Mouse (Mus musculus) liver, embryonic 11.5 days (tissue): ENCODE measurements around the gene Aloxe3. TPM values are rescaled to one million over a fixed set of nuclear protein-coding genes. Genes with fewer than 3 reads are reported as not detected.
A peak's percentile ranks its signal among the peaks of the same experiment; 100 is the strongest.

Source experiments
- ATAC-seq: fragments of 200-750 bp; cut with Nextera tagmentation; replicated peaks from 2 replicates; pipeline ENCODE4 v1.8.0; 2017; ENCODE audit warnings: moderate number of reproducible peaks, mild to moderate bottlenecking, moderate TSS enrichment, moderate library complexity; ENCODE audit not compliant: low FRiP score
- DNase-seq: peaks from one replicate; pipeline ENCODE4 v3.0.0-alpha.2; 2017; ENCODE audit warnings: low spot score
- H3K27ac ChIP-seq: fragments of 300-500 bp; sonication (generic); 2 replicates; pipeline ENCODE4 v1.5.1; 2014; ENCODE audit warnings: mild to moderate bottlenecking, low read depth, low read length, control low read depth
- H3K27me3 ChIP-seq: fragments of 300-500 bp; sonication (generic); replicated peaks from 2 replicates; pipeline ENCODE4 v1.6.1; 2014; ENCODE audit warnings: low read length, mixed read lengths; ENCODE audit not compliant: control insufficient read depth, insufficient read depth
- H3K36me3 ChIP-seq: fragments of 300-500 bp; sonication (generic); 2 replicates; pipeline ENCODE4 v1.6.1; 2014; ENCODE audit warnings: mild to moderate bottlenecking, low read length, moderate library complexity, mixed read lengths; ENCODE audit not compliant: control insufficient read depth, insufficient read depth
- H3K4me1 ChIP-seq: fragments of 300-500 bp; sonication (generic); replicated peaks from 2 replicates; pipeline ENCODE4 v1.6.1; 2014; ENCODE audit warnings: low read length, mixed read lengths; ENCODE audit not compliant: control insufficient read depth, insufficient read depth
- H3K4me2 ChIP-seq: fragments of 300-500 bp; sonication (generic); 2 replicates; pipeline ENCODE4 v1.6.1; 2014; ENCODE audit warnings: mild to moderate bottlenecking, control low read depth, moderate library complexity
- H3K4me3 ChIP-seq: fragments of 300-500 bp; sonication (generic); 2 replicates; pipeline ENCODE4 v1.5.1; 2014; ENCODE audit warnings: low read depth, low read length, control low read depth
- H3K9ac ChIP-seq: fragments of 300-500 bp; sonication (generic); 2 replicates; pipeline ENCODE4 v1.6.1; 2014; ENCODE audit warnings: low read depth, low read length, control low read depth
- H3K9me3 ChIP-seq: fragments of 300-500 bp; sonication (generic); 2 replicates; pipeline ENCODE4 v1.6.1; 2016; ENCODE audit warnings: low read length, inconsistent platforms, mixed read lengths; ENCODE audit not compliant: control insufficient read depth
- WGBS: fragments of 180-500 bp; shearing (Covaris S2); extraction: QIAGEN DNeasy Blood & Tissue Kit; methylation state at CpG from one replicate; pipeline ENCODE4 v1.1.7; 2014; 5-methylcytosine and 5-hydroxymethylcytosine counted together
- polyA plus RNA-seq: library from polyadenylated mRNA; unstranded; fragments of >200 nt; fragmentation: Nextera tagmentation; extraction: Ambion mirVana; gene quantifications from 2 replicates; pipeline ENCODE4 v1.2.1, GENCODE M21; 2014

Gene Aloxe3
- polyA plus RNA-seq, 1 experiment from 2014 or later: not detected

DNA sequence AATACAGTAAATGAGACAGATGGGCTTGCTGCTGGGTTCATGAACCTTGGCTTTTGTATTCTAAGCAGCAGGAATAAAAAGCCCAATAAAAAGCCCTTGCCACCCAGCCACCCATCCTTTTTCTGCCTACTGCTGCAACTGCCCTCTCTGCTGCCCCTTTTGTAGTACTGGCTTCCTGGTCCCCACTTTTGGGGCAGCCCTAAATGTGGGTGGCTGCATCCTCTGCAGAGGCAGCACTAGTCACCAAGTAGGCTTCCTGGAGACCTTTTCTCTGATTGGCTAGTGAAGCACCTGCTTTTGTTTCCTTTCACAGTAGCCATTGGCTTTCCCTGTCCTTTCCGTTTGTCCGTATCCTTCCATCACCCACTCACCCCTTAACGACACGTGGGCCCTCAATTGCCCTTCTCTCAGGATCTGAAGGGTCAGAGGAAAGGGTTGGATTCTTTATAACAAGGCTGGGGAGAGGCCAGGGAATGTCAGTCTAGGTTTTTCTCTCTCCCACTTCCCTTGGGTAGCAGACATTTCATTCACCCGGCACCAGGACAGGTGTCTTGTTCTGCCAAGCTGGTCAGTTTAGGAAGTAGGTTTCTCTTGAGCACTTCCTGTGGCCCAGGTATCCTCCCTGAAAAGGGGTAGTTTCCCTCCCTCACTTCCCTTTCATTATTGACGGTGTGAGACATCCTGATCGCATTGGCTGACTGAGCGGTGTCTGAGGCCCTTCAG lies 27.5 kb upstream of the Aloxe3 start:
- DNase-seq (no peak), ATAC-seq (no peak)
- Histone ChIP-seq H3K36me3 (peaks cover 9% of the 10 kb centered on the region; the same call in 1 of the 2 replicates), H3K27ac (peak overlapping the region; percentile 78), H3K4me1 (peaks cover 46% of the 10 kb centered on the region), H3K4me2 (peak overlapping the region; percentile 99), H3K9me3 (no peaks in the 10 kb centered on the region), H3K4me3 (peak overlapping the region; percentile 63), H3K9ac (peak overlapping the region; percentile 44), H3K27me3 (no peaks in the 10 kb centered on the region)
- 32% methylated on average over 8 of the region's 8 CpGs for WGBS

DNA sequence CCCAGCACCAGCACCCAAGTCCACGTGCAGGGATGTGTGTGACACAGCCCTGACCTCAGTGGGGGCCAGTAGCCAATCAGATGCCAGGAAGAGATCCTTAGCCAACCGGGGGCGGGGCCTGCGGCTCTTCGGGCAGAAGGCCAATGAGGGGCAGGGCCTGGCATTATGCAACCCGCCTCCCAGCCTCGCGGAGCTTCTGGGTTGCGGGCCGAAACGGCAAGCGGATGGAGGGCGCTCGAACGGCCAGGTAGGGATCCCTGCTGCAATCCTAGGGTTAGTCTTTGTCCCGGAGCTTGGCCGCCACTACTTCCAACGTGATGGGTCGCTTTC lies 27.0 kb upstream of the Aloxe3 start:
- H3K4me2 ChIP-seq: peak overlapping the region; percentile 99
- H3K27ac ChIP-seq: peak overlapping the region; percentile 77
- DNase-seq (peak; percentile 89), ATAC-seq (peak; percentile 62)
- peaks cover 10% of the 10 kb centered on the region for H3K36me3 ChIP-seq
- no peaks in the 10 kb centered on the region for H3K9me3 ChIP-seq
- no peaks in the 10 kb centered on the region for H3K27me3 ChIP-seq
- peak overlapping the region; percentile 63 for H3K4me3 ChIP-seq
- WGBS: 0% methylated on average over 19 of the region's 19 CpGs
- peaks cover 46% of the 10 kb centered on the region for H3K4me1 ChIP-seq
- H3K9ac ChIP-seq: peak overlapping the region; percentile 71

DNA sequence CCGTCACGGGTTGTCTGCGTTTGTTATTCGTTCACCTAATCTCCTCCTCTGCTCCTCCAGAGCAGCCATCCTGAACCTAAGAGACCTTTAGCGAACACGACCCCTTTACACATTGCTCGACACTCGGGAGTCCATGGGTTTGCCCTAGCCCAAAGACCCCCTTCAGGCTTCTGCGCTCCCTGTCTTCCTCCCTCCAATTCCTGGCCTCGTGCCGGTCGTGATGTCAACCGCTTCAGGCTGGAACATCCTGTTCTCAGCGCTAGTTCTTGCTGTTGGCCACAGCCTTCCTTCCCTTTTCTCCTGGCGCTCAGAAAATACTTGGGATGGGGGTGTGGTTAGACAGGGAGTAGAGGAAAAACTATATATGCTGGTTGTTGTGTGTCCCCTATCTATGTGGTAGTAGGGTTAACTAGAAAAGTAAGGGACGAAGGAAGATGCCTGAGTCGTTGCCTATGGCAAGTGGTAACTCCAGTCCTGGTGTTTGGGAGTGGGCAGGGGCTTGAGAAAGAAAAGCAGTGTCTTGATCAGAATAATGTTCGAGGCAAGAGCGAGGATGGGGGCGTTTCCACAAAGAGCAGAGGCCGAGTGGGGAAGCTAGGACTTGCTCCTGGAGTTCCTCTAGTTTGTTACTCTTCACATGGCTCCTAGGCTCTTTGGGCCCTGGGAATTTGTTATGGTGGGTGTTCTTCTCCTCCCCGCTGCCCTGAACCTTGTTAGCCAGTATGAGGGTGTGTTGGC lies 26.4 kb upstream of the Aloxe3 start:
- no peaks in the 10 kb centered on the region for H3K27me3 ChIP-seq
- H3K4me2 ChIP-seq: peak overlapping the region; percentile 99
- no peaks in the 10 kb centered on the region for H3K9me3 ChIP-seq
- H3K36me3 ChIP-seq: peaks cover 14% of the 10 kb centered on the region
- DNase-seq (peak; percentile 44), ATAC-seq (no peak)
- peak overlapping the region; percentile 77 for H3K27ac ChIP-seq
- 2% methylated on average over 22 of the region's 22 CpGs for WGBS
- peaks cover 46% of the 10 kb centered on the region for H3K4me1 ChIP-seq
- H3K9ac ChIP-seq: peak overlapping the region; percentile 71
- H3K4me3 ChIP-seq: peak overlapping the region; percentile 63

DNA sequence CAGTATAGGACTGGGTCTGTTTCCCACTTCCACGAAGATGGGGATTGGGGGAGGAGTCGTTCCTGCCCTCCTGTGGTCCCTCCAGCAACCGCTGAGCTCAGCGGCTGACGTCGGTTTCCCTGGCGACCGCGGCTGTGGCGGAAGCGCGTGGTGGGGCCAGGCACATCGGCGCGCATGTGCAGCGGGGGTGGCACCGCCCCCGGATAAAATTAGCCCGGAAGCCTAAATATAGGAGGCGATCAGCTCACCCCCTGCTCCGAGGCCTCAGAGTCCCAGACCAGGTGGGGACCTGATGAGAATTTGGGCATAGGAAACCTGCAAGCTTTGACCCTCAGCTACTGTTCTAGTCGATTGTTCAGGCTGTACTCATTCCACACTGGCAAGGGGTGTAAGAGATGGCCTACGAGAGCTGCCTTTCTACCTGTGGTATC lies 25.8 kb upstream of the Aloxe3 start:
- Histone ChIP-seq H3K36me3 (peaks cover 15% of the 10 kb centered on the region), H3K9me3 (no peaks in the 10 kb centered on the region), H3K4me2 (peak overlapping the region; percentile 99), H3K9ac (peak overlapping the region; percentile 71), H3K27ac (peak overlapping the region; percentile 77), H3K4me3 (peak overlapping the region; percentile 63), H3K27me3 (no peaks in the 10 kb centered on the region), H3K4me1 (peaks cover 46% of the 10 kb centered on the region)
- DNase-seq (peak; percentile 90), ATAC-seq (peak; percentile 35)
- WGBS: 2% methylated on average over 23 of the region's 23 CpGs

DNA sequence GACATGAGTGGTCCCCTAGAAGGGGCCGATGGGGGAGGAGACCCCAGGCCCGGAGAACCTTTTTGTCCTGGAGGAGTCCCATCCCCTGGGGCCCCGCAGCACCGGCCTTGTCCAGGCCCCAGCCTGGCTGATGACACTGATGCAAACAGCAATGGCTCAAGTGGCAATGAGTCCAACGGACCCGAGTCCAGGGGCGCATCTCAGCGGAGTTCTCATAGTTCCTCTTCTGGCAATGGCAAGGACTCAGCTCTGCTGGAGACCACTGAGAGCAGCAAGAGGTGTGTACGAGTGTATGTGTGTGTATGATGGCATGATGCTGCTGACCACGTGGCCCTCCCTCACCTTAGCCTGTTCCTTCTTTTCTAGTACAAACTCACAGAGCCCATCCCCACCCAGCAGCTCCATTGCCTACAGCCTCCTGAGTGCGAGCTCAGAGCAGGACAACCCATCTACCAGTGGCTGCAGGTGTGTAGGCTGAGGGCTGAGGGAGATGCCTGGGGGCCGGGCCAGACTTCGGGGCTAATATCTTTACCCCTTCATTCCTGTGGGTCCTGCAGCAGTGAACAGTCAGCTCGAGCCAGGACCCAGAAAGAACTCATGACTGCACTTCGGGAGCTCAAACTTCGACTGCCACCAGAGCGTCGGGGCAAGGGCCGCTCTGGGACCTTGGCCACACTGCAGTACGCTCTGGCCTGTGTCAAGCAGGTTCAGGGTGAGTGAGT lies 24.9 kb upstream of the Aloxe3 start:
- Histone ChIP-seq H3K9ac (no peak overlapping the region; the same call in 1 of the 2 replicates), H3K36me3 (peaks cover 20% of the 10 kb centered on the region), H3K4me3 (peak overlapping the region; percentile 63), H3K4me2 (peak overlapping the region; percentile 99), H3K9me3 (no peaks in the 10 kb centered on the region), H3K27me3 (no peaks in the 10 kb centered on the region), H3K4me1 (peaks cover 45% of the 10 kb centered on the region), H3K27ac (peak overlapping the region; percentile 3; the same call in 1 of the 2 replicates)
- 85% methylated on average over 20 of the region's 20 CpGs for WGBS
- DNase-seq (no peak), ATAC-seq (no peak)

DNA sequence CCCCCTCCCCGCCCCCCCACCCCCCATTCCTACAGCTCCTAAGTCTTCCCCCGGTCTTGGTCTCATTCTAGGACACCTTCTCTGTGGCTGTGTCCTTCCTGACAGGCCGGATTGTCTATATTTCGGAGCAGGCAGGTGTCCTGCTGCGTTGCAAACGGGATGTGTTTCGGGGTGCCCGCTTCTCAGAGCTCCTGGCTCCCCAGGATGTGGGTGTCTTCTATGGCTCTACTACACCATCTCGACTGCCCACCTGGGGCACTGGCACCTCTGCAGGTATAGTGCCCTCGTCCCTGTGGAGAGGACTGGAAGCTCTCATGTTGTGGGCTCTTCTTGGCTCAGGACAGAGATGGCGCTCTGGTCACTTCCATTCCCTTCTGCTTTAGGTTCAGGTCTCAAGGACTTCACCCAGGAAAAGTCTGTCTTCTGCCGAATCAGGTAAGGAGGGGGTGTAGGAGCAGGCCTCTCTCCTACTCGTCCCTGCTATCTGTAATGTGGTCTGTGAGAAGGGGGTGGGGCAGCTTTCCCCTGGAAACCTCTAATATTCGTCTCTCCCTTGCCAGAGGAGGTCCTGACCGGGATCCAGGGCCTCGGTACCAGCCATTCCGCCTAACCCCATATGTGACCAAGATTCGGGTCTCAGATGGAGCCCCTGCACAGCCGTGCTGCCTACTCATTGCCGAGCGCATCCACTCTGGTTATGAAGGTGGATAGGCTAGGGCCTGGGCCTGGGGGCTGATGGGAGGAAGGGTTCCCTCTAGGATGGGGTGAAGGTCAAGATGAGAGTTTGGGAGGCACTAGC lies 23.9 kb upstream of the Aloxe3 start:
- H3K4me2 ChIP-seq: no peak overlapping the region
- ATAC-seq (no peak), DNase-seq (no peak)
- H3K9me3 ChIP-seq: no peaks in the 10 kb centered on the region
- 88% methylated on average over 21 of the region's 21 CpGs for WGBS
- peaks cover 35% of the 10 kb centered on the region for H3K4me1 ChIP-seq
- no peaks in the 10 kb centered on the region for H3K27me3 ChIP-seq
- H3K27ac ChIP-seq: no peak overlapping the region
- no peak overlapping the region for H3K4me3 ChIP-seq
- peaks cover 24% of the 10 kb centered on the region for H3K36me3 ChIP-seq
- H3K9ac ChIP-seq: no peak overlapping the region

DNA sequence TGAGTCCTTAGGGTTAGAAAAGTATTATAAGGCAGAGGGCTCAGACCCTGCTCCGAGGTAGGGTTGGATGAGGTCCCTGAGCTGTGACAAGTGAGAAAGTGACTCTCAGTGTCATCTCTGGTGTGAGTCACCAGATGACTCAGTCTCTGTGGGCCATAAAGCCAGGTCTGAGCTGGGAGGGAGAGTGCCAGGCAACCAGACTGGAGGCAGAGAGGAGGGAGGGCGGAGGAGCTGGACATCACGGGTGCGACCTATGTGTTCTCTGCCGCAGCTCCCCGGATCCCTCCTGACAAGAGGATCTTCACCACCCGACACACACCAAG lies 23.3 kb upstream of the Aloxe3 start:
- no peak for ATAC-seq
- Histone ChIP-seq H3K4me1 (peaks cover 30% of the 10 kb centered on the region), H3K9ac (no peak overlapping the region), H3K36me3 (peaks cover 25% of the 10 kb centered on the region), H3K4me3 (no peak overlapping the region), H3K27me3 (no peaks in the 10 kb centered on the region), H3K27ac (no peak overlapping the region), H3K9me3 (no peaks in the 10 kb centered on the region), H3K4me2 (no peak overlapping the region)
- WGBS: 86% methylated on average over 7 of the region's 7 CpGs
- DNase-seq: no peak

DNA sequence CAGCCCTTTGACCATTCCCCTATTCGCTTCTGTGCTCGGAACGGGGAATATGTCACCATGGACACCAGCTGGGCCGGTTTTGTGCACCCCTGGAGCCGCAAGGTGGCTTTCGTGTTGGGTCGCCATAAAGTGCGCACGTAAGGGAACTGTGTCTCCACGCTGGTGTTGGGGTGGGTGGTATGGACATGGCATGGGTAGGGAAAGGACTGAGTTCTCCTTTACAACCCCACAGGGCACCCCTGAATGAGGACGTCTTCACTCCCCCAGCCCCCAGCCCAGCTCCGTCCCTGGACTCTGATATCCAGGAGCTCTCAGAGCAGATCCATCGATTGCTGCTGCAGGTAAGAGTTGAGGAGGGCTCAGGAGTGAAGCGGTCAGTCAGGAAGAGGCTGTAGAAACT lies 22.6 kb upstream of the Aloxe3 start:
- 94% methylated on average over 14 of the region's 14 CpGs for WGBS
- Histone ChIP-seq H3K27me3 (no peaks in the 10 kb centered on the region), H3K36me3 (peaks cover 31% of the 10 kb centered on the region), H3K4me2 (no peak overlapping the region), H3K9ac (no peak overlapping the region), H3K4me3 (no peak overlapping the region), H3K27ac (no peak overlapping the region), H3K9me3 (no peaks in the 10 kb centered on the region), H3K4me1 (peaks cover 23% of the 10 kb centered on the region)
- no peak for DNase-seq
- no peak for ATAC-seq
